Mouse (Mus musculus): Measurements from ENCODE around the gene Haspin.

Gene Haspin

GRCm38 (mm10) chr11:73137591-73138501, at the start of gene Haspin:
Gene Haspin (minus strand): TSS chr11:73138294.
- peak; percentile 81 to 92 for DNase-seq

- DNase-seq: no peak
These were observed 49.1 kb upstream of the Haspin start for GRCm38 (mm10) chr11:73187231-73187630.

- DNase-seq: no peak
These were observed 48.0 kb upstream of the Haspin start for GRCm38 (mm10) chr11:73185872-73186615.

- DNase-seq: no peak
These were observed 39.8 kb upstream of the Haspin start for GRCm38 (mm10) chr11:73177895-73178294.

GRCm38 (mm10) chr11:73177509-73177875, 39.4 kb upstream of the Haspin start:
- DNase-seq: no peak

GRCm38 (mm10) chr11:73176608-73177508, 38.8 kb upstream of the Haspin start, which contains the start of the genes Emc6 and Tax1bp3:
Gene Emc6 (minus strand): TSS chr11:73177037.
Gene Tax1bp3 (plus strand): TSS chr11:73177083.
- peak; percentile 94 for DNase-seq

- DNase-seq: no peak
These were observed 38.1 kb upstream of the Haspin start for GRCm38 (mm10) chr11:73176186-73176585.

GRCm38 (mm10) chr11:73175612-73176011, 37.5 kb upstream of the Haspin start:
- DNase-seq: no peak

GRCm38 (mm10) chr11:73172186-73172585, 34.1 kb upstream of the Haspin start:
- DNase-seq: no peak

GRCm38 (mm10) chr11:73169231-73169630, 31.1 kb upstream of the Haspin start:
- peak in 1 of 2 experiments; percentile 59 for DNase-seq

GRCm38 (mm10) chr11:73168576-73168975, 30.5 kb upstream of the Haspin start:
- no peak for DNase-seq

- no peak for DNase-seq
These were observed 30.0 kb upstream of the Haspin start for GRCm38 (mm10) chr11:73168071-73168470.

GRCm38 (mm10) chr11:73162284-73162683, 24.2 kb upstream of the Haspin start:
- DNase-seq: no peak

GRCm38 (mm10) chr11:73161616-73162015, 23.5 kb upstream of the Haspin start:
- DNase-seq: no peak

GRCm38 (mm10) chr11:73160811-73161200, 22.7 kb upstream of the Haspin start:
- no peak for DNase-seq

GRCm38 (mm10) chr11:73159957-73160810, 22.1 kb upstream of the Haspin start, which contains the start of gene P2rx5:
Gene P2rx5 (plus strand): TSS chr11:73160421.
- DNase-seq: no peak

- DNase-seq: no peak
These were observed 17.0 kb upstream of the Haspin start for GRCm38 (mm10) chr11:73155071-73155470.

- no peak for DNase-seq
These were observed 10.1 kb upstream of the Haspin start for GRCm38 (mm10) chr11:73148209-73148608.

GRCm38 (mm10) chr11:73146975-73147365, 8.9 kb upstream of the Haspin start:
- no peak for DNase-seq

- no peak for DNase-seq
These were observed 8.2 kb upstream of the Haspin start for GRCm38 (mm10) chr11:73146026-73146974.

All from spleen, adult 18-20 months (tissue).